Mouse (Mus musculus): ENCODE data around the gene Ypel2. TPM values are rescaled to one million over a fixed set of nuclear protein-coding genes. Genes with fewer than 3 reads are reported as not detected.
A peak's percentile ranks its signal among the peaks of the same experiment; 100 is the strongest.

Gene Ypel2
- total RNA-seq, 2 experiments from 2014 or later: 27.7 to 27.9 TPM

DNA sequence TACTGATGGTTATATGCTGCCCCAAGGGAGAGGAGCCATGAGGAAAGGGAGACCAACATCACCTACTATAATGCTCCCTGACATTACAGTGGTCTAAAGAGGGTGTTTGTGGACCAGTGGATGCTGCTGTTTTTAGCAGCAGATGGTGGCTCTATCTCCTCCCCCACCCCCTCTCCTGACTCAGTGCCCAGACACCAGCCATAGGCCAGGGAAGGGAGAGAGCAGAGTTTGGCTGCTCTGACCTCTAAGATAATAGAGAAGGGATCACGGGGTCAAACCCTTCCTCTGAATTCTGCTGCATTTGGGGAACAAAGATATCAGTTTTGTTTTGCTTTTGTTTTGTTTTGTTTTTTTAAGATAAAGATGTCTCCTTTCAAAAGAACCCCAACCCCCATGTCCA is 30.5 kb downstream of the Ypel2 start:
- DNase-seq (ENCODE audit: low spot score in 2 of 2): no peak

GRCm38 (mm10) chr11:86962362-86962761 is 31.1 kb downstream of the Ypel2 start:
- no peak for DNase-seq (ENCODE audit: low spot score in 2 of 2)

GRCm38 (mm10) chr11:86961510-86962303 is 31.8 kb downstream of the Ypel2 start:
- no peak for DNase-seq (ENCODE audit: low spot score in 2 of 2)

DNA sequence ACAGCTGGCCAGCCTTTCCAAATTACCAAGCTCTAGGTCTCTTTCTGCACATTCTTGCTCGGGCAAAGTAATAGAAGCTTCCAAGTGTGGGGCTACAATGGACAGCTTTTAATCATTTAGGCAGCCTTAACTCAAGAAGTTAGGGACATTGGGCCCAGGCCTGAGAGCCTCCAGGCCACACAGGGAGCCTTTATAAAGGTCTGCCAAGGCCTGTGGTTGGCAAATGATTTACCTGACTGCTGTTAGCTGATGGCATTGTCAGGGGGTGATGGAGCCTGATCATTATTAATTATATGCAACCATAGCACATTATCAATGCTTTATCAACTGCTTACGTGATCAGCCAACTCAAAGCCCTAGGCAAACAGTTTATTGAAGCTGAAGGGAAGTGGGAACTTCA is 33.2 kb downstream of the Ypel2 start:
- no peak for DNase-seq (ENCODE audit: low spot score in 2 of 2)

DNA sequence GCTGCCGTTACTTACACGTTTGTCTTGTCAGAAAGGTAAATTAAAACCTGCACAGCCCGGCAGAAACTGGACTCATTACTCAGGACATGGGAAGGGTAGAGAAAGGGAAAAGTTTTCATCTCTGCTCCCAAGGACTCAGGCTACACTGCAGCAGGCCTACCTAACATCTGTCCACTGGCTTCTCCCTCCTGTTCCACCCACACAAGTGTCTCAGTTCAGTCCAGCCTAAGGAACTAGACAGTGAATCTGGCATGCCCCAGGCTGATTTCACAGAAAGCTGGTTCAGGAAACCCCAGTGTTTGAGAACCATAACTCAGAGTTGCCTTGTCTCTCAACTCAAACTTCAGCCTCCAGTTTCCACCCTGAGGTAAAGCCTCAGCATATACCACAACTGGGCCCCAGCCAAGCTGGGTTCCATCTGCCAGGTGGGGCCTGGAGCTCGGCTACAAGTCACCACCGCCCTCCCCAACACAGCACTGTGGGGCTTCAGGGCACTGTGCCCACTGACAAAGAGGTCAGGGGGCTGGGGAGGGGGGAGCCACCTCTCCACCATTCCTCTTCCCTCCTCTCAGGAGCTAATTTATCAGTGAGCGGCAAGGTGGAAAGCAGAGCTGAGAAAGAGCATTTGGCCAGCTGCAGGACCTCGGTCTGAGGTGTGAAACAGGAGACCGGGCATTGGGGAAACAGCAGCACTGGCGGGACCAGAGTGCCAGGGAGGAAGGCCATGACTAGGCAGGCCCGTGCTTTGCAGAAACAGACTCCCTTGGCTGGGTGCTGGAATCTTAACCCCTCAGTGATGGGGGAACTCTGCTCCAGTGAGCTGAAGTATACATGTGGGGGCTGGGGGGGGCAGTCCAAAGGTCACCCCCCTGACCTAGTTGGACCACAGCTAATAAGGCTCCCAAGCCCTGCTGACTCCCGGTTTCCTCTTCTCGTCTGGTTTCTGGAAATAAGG is 34.5 kb downstream of the Ypel2 start:
- DNase-seq (ENCODE audit: low spot score in 2 of 2): no peak

GRCm38 (mm10) chr11:86958182-86958581 is 35.3 kb downstream of the Ypel2 start:
- no peak for DNase-seq (ENCODE audit: low spot score in 2 of 2)

- DNase-seq (ENCODE audit: low spot score in 2 of 2): no peak
Observed at GRCm38 (mm10) chr11:86956363-86956762, 37.1 kb downstream of the Ypel2 start.

- DNase-seq (ENCODE audit: low spot score in 2 of 2): no peak
Observed at GRCm38 (mm10) chr11:86954616-86955270, 38.8 kb downstream of the Ypel2 start.

DNA sequence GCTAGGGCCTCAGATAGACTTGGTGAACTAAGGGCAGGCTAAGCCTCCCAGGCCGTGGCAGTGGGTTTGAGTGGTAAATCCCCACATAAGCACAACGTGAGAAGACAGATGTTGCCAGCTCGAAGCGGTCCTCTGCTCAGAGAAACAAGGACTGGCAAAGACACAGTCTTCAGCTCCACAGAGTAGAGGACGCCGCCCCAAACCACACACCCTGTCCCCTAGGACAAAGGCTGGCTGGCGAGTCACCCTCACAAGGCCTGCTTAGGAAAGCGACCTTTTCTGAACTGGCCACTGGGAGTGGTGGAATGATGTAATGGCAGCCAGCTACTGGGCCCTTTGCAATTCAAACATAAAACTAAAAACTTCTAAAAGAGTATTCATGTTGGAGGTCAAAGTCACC is 40.4 kb downstream of the Ypel2 start:
- DNase-seq (ENCODE audit: low spot score in 2 of 2): no peak

DNA sequence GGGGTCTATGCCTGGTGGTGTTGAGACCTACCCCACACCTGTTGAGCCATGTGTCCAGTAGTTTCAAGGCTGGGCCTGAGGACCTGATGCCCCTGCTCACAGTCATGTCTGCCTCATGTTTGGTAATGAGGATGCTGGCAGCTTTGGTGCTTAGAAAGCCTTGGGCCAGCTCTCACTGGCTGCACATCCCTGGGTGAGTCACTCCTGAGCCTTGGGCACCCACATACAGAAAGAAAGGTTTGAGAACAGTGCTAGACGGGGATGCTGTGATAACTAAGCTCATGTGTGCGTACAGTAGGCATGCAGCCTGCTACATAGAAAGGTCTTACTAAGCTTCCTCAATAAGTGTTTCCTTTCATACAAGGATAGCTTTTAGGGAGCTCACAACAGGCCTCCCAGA is 40.8 kb downstream of the Ypel2 start:
- DNase-seq (ENCODE audit: low spot score in 2 of 2): no peak

GRCm38 (mm10) chr11:86951672-86952071 is 41.8 kb downstream of the Ypel2 start:
- no peak for DNase-seq (ENCODE audit: low spot score in 2 of 2)

- no peak for DNase-seq (ENCODE audit: low spot score in 2 of 2)
Observed at GRCm38 (mm10) chr11:86950491-86950890, 43.0 kb downstream of the Ypel2 start.

DNA sequence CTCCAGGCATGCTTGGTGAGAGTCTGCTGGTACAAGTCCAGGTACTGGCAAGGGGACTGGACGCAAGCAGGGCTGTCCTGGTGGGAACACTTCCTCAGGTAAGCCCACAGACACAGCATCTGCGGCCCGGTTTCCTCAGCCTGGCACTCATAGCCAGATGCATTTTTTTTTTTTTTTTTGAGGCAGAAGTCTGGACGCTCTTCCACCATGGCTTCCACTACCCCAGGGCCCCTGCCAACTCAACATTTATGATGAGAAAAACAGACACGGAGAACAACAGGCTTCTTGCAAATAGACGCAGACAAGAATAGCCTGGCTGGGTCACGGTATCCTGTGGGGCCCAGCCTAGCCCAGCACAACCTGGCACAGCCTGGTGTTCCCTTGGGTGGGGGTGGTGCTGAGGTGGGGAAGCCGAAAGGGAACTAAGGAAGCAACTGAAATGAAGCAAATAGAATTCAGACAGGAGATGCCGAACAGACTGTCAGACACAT is 43.5 kb downstream of the Ypel2 start:
- peak; percentile 58 to 65 for DNase-seq (ENCODE audit: low spot score in 2 of 2)

GRCm38 (mm10) chr11:86946644-86947195 is 46.8 kb downstream of the Ypel2 start:
- no peak for DNase-seq (ENCODE audit: low spot score in 2 of 2)

DNA sequence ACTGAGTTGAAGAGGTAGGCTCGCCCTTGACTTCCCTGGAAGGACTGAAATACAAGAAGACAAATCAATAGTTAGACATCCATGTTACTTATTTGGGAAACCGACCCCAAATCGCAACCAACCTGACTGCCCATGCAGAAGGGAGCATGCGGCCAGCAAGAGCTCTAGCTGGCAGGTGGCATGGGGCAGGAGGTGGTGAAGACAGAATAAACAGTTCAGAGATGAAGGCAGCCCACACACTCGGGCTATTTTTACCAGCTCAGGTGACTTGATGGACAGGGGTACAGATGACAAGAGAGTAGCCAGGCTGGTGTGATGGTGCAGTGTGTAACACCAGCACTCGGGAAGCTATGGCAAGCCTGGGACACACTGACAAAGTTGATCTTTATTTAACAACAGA is 47.6 kb downstream of the Ypel2 start:
- DNase-seq (ENCODE audit: low spot score in 2 of 2): no peak

GRCm38 (mm10) chr11:86945058-86945457 is 48.4 kb downstream of the Ypel2 start:
- DNase-seq (ENCODE audit: low spot score in 2 of 2): no peak

GRCm38 (mm10) chr11:86944539-86944938 is 49.0 kb downstream of the Ypel2 start:
- peak; percentile 72 to 76 for DNase-seq (ENCODE audit: low spot score in 2 of 2)

- no peak for DNase-seq (ENCODE audit: low spot score in 2 of 2)
Observed at GRCm38 (mm10) chr11:86941904-86942303, 51.6 kb downstream of the Ypel2 start.

GRCm38 (mm10) chr11:86939503-86939902 is 54.0 kb downstream of the Ypel2 start:
- peak in 1 of 2 experiments; percentile 41 for DNase-seq (ENCODE audit: low spot score in 2 of 2)

GRCm38 (mm10) chr11:86938551-86938950 is 55.0 kb downstream of the Ypel2 start:
- no peak for DNase-seq (ENCODE audit: low spot score in 2 of 2)

DNA sequence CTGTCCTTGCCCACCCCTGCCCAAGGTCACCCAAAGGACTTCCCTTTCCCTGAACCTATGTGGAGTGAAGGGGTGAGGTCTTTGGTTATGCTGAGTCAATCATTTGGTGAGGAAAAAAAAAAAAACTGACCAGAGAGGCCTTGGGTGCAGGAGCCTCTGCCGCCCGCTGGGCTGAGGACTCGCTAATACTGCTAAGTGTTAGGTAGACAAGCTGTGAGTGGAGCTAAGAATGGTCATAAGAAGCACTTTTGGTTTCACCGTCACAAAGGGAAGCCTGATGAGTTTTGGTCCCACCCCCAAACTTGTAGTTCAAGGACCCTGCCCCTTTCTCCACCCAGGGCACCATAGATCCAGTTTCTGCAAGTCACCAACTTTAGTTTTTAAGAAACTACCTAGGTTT is 55.4 kb downstream of the Ypel2 start:
- no peak for DNase-seq (ENCODE audit: low spot score in 2 of 2)

All from layer of hippocampus, adult 18-20 months (tissue).